Mouse (Mus musculus): ENCODE data around the gene Mgat5.

Gene Mgat5

GRCm38 (mm10) chr1:127204817-127205485, at the start of gene Mgat5:
Gene Mgat5, plus strand, starts transcription at chr1:127205015.
- DNase-seq (ENCODE audit: low spot score), result peak; percentile 82

GRCm38 (mm10) chr1:127160118-127160760, 44.6 kb upstream of the Mgat5 start:
- no peak for DNase-seq (ENCODE audit: low spot score)

GRCm38 (mm10) chr1:127164589-127165160, 40.1 kb upstream of the Mgat5 start:
- DNase-seq (ENCODE audit: low spot score), result no peak

- DNase-seq (ENCODE audit: low spot score), result no peak
Measured at GRCm38 (mm10) chr1:127166521-127166920, 38.3 kb upstream of the Mgat5 start.

GRCm38 (mm10) chr1:127167586-127167985, 37.2 kb upstream of the Mgat5 start:
- DNase-seq (ENCODE audit: low spot score), result no peak

GRCm38 (mm10) chr1:127168205-127168604, 36.6 kb upstream of the Mgat5 start:
- no peak for DNase-seq (ENCODE audit: low spot score)

- DNase-seq (ENCODE audit: low spot score), result no peak
Measured at GRCm38 (mm10) chr1:127169516-127169915, 35.3 kb upstream of the Mgat5 start.

- no peak for DNase-seq (ENCODE audit: low spot score)
Measured at GRCm38 (mm10) chr1:127171361-127171760, 33.5 kb upstream of the Mgat5 start.

DNA sequence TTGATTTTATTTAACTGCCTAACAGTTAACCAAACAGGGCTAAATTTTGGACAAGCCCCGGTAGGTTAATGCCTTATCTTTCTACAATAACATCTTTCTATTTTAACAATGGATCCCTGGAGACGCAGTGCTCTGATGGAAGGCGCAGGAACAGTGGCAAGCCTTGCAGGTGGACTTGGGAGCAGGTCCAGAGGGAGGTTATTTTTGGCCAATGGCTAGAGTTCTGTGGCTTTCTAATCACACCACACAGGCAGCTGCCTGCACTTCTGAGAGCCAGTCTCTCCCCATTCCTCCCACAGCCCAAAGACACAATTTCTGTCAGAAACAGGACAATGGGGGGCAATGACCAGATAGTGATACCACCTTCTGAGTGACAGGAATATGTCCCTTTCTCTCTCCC, 31.4 kb upstream of the Mgat5 start:
- DNase-seq (ENCODE audit: low spot score), result no peak

DNA sequence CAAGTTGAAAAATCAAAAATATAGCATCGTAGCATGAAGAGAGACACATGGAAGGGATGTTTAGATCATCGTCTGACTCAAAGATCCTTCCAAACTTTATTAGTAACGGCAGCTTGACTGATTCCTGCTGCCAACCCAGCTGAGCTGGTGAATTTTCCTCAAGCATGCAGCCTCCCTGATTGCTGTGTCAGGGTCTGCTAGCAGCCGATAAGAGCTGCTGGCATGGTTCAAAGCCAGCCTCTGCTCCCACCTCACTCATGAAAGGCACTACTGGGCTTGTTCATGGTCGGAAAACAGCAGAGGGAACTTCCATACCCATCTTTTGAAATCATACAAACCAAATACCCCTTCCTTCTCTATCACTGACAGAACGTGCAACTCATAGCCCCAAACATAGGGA, 12.4 kb upstream of the Mgat5 start:
- DNase-seq (ENCODE audit: low spot score), result no peak

DNA sequence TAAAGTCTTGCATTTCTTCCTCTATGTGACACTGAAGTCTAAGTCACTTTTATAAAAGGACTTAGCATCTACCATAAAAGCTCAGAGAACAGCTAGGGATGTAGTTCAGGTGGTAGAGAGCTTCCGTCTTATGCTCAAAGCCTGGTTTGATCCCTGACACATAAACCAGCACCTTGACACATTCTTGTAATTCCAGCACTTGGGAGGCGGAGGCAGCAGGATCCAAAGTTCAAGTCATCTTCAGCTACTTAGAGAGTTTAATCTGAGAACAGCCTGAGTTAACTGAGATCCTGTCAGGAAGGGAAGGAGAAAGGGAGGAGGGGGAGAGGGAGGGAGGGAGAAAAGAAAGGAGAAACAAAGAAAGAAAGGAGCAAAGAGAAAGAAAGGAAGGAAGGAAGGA, 5.6 kb upstream of the Mgat5 start:
- DNase-seq (ENCODE audit: low spot score), result no peak

DNA sequence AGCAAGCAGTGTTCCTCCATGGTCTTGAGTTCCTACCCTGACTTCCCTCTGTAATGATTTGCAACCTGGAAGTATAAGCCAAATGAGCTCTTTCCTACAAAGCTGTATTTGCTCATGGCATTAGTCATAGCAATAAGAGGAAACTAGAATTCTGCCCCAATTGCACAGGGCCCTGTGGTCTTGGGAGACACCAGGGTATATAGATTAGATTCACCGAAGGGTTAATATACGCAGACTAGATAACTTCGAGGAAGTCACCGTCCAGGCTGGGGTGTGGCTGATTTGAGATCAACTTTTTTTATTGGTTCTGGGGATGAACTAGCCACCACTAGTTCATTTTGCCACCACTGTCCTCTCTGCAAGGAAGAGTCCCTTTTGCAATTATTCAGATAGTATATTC, 2.5 kb upstream of the Mgat5 start:
- DNase-seq (ENCODE audit: low spot score), result no peak

DNA sequence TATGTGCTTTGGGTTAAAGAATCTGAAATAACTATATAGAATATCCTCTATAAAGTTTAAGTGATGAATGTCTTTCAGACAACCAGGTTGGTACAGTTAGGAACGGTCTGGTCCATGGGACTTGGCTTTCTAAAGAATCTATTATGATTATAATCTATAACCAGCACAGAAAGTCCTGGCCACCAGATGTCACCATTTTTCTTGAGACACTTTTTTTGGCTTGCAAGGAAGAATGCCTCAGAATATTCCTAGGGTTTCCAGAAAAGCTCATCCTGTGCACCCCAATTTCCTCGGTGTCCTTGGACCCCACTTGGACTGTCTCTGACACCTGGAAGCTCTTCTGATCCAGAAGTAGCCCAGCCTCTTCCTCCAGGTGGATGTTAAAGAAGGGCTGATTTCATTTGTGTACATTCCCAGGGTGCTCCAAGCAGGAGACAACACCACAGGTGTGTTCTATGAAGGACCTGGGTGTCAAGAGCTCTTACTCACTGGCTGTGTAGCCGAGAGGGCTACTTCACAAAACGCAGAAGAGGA, 1.5 kb upstream of the Mgat5 start:
- no peak for DNase-seq (ENCODE audit: low spot score)

GRCm38 (mm10) chr1:127205501-127206019, 745 bp downstream of the Mgat5 start:
- no peak for DNase-seq (ENCODE audit: low spot score)

DNA sequence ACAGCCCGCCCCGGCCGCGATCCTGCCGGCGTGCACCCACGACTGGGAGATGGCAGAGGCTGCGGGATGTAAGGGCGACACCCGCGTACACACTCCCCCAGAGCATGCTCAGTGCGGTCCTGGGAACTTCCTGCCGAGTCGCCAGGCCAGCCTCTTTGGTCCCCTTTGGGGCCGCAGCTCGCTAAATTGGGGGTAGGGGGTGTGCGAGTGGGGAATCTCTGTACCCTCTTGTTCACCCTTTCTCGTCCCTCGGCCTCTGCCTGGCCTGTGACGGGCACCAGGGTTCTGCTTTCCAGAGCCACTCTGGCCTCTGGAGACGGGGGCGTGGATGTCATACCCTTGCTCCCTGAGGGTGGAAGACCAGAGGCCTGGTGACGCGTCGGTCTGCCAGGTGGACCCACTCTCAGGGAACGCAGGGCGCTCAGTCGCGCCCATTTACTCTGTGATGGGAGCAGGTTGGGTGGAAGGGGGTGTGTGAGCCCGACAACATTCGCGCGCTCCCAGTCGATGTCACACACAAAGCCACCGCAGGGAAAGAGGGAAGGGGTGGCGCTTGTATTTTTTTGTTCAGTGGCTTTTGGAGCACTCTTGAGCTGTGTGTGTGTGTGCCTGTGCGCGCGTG, 1.3 kb downstream of the Mgat5 start:
- peak; percentile 20 for DNase-seq (ENCODE audit: low spot score)

GRCm38 (mm10) chr1:127206881-127207555, 2.2 kb downstream of the Mgat5 start:
- DNase-seq (ENCODE audit: low spot score), result no peak

DNA sequence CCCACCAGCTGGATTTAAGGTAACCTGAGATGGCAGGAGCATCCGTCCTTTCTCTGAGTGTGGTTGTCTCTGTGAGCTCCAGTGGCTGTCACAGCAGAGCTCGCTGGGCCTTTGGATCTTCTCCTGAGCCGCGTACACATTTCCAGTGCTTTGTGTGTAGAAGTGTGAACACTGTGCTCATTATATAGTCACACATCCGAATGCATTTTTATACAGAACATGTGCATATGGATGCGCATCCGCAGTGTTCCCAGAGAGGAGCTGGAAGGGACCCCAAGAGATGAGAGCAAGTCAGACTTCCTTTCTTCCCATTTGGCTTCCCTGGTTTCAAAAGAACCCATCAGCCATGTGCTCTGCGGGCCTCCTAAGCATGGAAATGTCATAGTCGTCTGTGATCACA, 3.4 kb downstream of the Mgat5 start:
- DNase-seq (ENCODE audit: low spot score), result no peak

DNA sequence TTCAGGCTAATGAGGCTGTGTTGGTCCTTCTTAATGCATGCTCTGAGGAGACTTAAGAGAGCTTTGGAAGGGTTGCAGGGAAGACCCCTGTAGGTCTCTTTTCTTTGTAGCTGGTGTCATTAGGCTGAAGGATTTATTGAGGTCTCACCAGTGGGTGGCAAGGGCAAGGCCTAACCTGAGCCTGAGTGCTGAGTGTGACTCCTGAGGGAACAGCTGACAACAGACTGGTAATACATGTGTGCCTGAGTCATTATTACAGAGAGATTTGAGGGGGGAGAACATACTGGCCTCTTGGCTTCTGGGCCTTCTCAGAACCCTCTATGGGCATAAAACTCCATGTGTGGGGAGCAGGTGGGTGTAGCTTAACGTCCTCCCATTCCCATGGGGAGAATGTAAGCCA, 8.0 kb downstream of the Mgat5 start:
- DNase-seq (ENCODE audit: low spot score), result no peak

DNA sequence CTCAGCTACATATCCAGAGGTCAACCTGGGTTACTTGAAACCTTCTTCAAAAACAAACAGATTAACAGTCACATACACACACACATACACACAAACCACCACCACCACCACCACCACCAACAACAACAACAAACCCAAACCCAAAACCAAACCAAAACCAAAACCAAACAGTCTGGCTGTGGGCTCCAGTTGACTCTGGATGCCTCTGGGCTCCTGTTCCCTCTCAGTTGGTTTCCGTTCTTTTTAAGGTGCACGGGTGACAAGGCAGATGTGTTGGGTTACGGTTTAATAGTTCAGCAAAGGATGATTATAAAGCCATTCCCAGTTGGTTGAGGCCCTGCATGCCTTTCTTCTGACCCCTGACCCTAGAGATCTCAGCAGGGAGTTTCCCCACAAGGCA, 8.6 kb downstream of the Mgat5 start:
- DNase-seq (ENCODE audit: low spot score), result no peak

- no peak for DNase-seq (ENCODE audit: low spot score)
Measured at GRCm38 (mm10) chr1:127214585-127215232, 9.9 kb downstream of the Mgat5 start.

DNA sequence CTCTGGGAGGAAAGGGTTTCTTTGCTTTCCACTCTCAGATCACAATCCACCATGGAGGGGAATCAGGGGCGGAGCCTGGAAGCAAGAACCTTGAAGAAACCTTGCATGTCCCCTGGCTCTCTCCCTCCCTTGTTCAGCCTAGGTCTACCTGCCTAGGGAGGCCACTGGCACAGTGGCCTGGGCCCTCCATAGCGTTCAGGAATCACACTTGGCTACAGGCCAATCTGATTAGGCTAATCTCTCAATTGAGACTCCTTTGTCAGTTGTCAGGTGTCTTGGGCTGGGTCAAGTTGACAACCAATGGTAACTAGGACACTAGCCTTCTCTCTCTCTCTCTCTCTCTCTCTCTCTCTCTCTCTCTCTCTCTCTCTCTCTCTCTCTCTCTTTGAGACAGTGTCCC, 12.2 kb downstream of the Mgat5 start:
- no peak for DNase-seq (ENCODE audit: low spot score)

DNA sequence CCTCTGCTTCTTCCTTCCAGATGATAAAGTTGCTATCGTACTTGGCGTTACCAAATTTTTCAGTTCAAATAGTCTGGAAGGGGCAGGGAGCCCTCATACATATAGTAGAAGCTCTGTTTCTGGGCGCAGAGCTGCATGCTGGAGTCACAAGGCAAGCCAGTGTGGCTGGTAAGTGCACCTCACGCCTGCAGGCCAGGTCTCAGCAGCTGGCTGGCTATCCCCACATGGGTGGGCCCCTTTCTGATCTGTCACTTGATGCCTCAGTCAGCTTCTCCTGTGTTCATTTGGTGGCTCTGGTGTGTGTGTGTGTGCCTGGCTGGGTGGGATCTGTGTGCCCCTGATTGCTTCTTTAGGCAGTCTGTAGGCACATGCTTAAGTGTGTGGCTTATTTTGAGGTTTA, 12.8 kb downstream of the Mgat5 start:
- DNase-seq (ENCODE audit: low spot score), result no peak

All from ovary, adult 18-20 months (tissue).